Mouse (Mus musculus) embryo, embryonic 9.5 days (tissue): ENCODE data around the gene Dtymk.
"Not testable (repeated sequence)": the region's sequence is repeated elsewhere in the genome, so short reads cannot be mapped to it uniquely, and the experiment has no call there.

Experiments used
- DNase-seq: peaks from one replicate; pipeline ENCODE4 v3.0.0-alpha.2; 2017; ENCODE audit errors: extremely low spot score

The Dtymk gene

GRCm38 (mm10) chr1:93805221-93805951, 3.7 kb upstream of the Dtymk start:
- no peak for DNase-seq

- DNase-seq = no peak
Measured at GRCm38 (mm10) chr1:93804818-93805217, 3.1 kb upstream of the Dtymk start.

- DNase-seq = peak; percentile 100
Measured at GRCm38 (mm10) chr1:93803556-93804507, 2.1 kb upstream of the Dtymk start, which contains the start of gene Ing5. Ing5 (plus strand) TSS chr1:93803965.

- no peak for DNase-seq
Measured at GRCm38 (mm10) chr1:93802771-93803170, 1.0 kb upstream of the Dtymk start.

- no peak for DNase-seq
Measured at GRCm38 (mm10) chr1:93800670-93801503, 847 bp downstream of the Dtymk start.

GRCm38 (mm10) chr1:93795886-93796285, 5.8 kb downstream of the Dtymk start:
- DNase-seq = no peak

GRCm38 (mm10) chr1:93794526-93794925, 7.2 kb downstream of the Dtymk start:
- no peak for DNase-seq

GRCm38 (mm10) chr1:93786912-93787311, 14.8 kb downstream of the Dtymk start:
- no peak for DNase-seq

GRCm38 (mm10) chr1:93776686-93777085, 25.0 kb downstream of the Dtymk start:
- DNase-seq = no peak

GRCm38 (mm10) chr1:93769901-93770300, 31.8 kb downstream of the Dtymk start:
- DNase-seq = no peak

- DNase-seq = no peak
Measured at GRCm38 (mm10) chr1:93767600-93767999, 34.1 kb downstream of the Dtymk start.

- DNase-seq = no peak
Measured at GRCm38 (mm10) chr1:93764871-93765591, 36.7 kb downstream of the Dtymk start.

GRCm38 (mm10) chr1:93763531-93763930, 38.2 kb downstream of the Dtymk start:
- not testable (repeated sequence) for DNase-seq

GRCm38 (mm10) chr1:93760076-93760475, 41.7 kb downstream of the Dtymk start:
- no peak for DNase-seq

GRCm38 (mm10) chr1:93756154-93756553, 45.6 kb downstream of the Dtymk start:
- no peak for DNase-seq

- no peak for DNase-seq
Measured at GRCm38 (mm10) chr1:93755618-93756017, 46.1 kb downstream of the Dtymk start.

- DNase-seq = no peak
Measured at GRCm38 (mm10) chr1:93755291-93755610, 46.5 kb downstream of the Dtymk start.

GRCm38 (mm10) chr1:93754573-93755290, 47.0 kb downstream of the Dtymk start, which contains the start of gene Thap4:
Thap4 (minus strand) TSS chr1:93754864.
- peak; percentile 87 for DNase-seq

GRCm38 (mm10) chr1:93753911-93754572, 47.7 kb downstream of the Dtymk start:
- DNase-seq = peak; percentile 61

GRCm38 (mm10) chr1:93751290-93751689, 50.4 kb downstream of the Dtymk start, which contains the start of gene Atg4b:
Atg4b (plus strand) TSS chr1:93751500.
- no peak for DNase-seq
